Mouse (Mus musculus): ENCODE measurements around the gene Bhlhe23. TPM values are rescaled to one million over a fixed set of nuclear protein-coding genes. Genes with fewer than 3 reads are reported as not detected.

Gene Bhlhe23
- polyA plus RNA-seq, 1 experiment from 2014 or later, result 2.8 TPM

Other genes starting within 250 kb of the Bhlhe23 start
- gene Mrgbp, start 195.6 kb downstream of the Bhlhe23 start, polyA plus RNA-seq (2014; fragmentation: Nextera tagmentation; extraction: Ambion mirVana), result 40.0 and 41.8 TPM in 2 replicates
- gene Ogfr, start 187.7 kb downstream of the Bhlhe23 start, polyA plus RNA-seq (2014; fragmentation: Nextera tagmentation; extraction: Ambion mirVana), result 87.9 and 92.3 TPM in 2 replicates
- gene Col9a3, start 179.1 kb downstream of the Bhlhe23 start, polyA plus RNA-seq (2014; fragmentation: Nextera tagmentation; extraction: Ambion mirVana), result 53.2 and 55.7 TPM in 2 replicates
- 0.53 and 0.75 TPM in 2 replicates for gene Tcfl5, start 134.2 kb downstream of the Bhlhe23 start, polyA plus RNA-seq (2014; fragmentation: Nextera tagmentation; extraction: Ambion mirVana)
- gene Dido1, start 66.9 kb downstream of the Bhlhe23 start, polyA plus RNA-seq (2014; fragmentation: Nextera tagmentation; extraction: Ambion mirVana), result 29.0 and 34.8 TPM in 2 replicates
- 53.3 and 56.5 TPM in 2 replicates for gene Gid8, start 66.8 kb downstream of the Bhlhe23 start, polyA plus RNA-seq (2014; fragmentation: Nextera tagmentation; extraction: Ambion mirVana)
- 0.17 and 0.21 TPM in 2 replicates for gene Slc17a9, start 51.6 kb downstream of the Bhlhe23 start, polyA plus RNA-seq (2014; fragmentation: Nextera tagmentation; extraction: Ambion mirVana)
- 49.2 and 61.0 TPM in 2 replicates for gene Ythdf1, start 144.0 kb upstream of the Bhlhe23 start, polyA plus RNA-seq (2014; fragmentation: Nextera tagmentation; extraction: Ambion mirVana)
- gene Birc7, start 152.1 kb upstream of the Bhlhe23 start, polyA plus RNA-seq (2014; fragmentation: Nextera tagmentation; extraction: Ambion mirVana), result 0.15 and 0.31 TPM in 2 replicates
- gene Nkain4, start 177.8 kb upstream of the Bhlhe23 start, polyA plus RNA-seq (2014; fragmentation: Nextera tagmentation; extraction: Ambion mirVana), result 86.5 and 97.0 TPM in 2 replicates
- gene Arfgap1, start 190.3 kb upstream of the Bhlhe23 start, polyA plus RNA-seq (2014; fragmentation: Nextera tagmentation; extraction: Ambion mirVana), result 87.0 and 95.2 TPM in 2 replicates
- 0.31 and 0.60 TPM in 2 replicates for gene Col20a1, start 209.6 kb upstream of the Bhlhe23 start, polyA plus RNA-seq (2014; fragmentation: Nextera tagmentation; extraction: Ambion mirVana)